Mouse (Mus musculus) A20 (cell line): ENCODE measurements at regions not wholly inside any gene's neighbourhood (a gene's known extent, or its start where the extent isn't known, plus 50 kb on each side); places are given as distances from the start of the nearest gene placed in this dataset.

Source experiments
- DNase-seq: peaks from one replicate; pipeline ENCODE4 v3.0.0-alpha.2; 2011; ENCODE audit warnings: low read depth, low spot score

- DNase-seq: no peak
Measured at GRCm38 (mm10) chr1:83509356-83509755, 101.4 kb upstream of the Sphkap start.

- DNase-seq: no peak
Measured at GRCm38 (mm10) chr1:83505386-83505785, 97.4 kb upstream of the Sphkap start.

GRCm38 (mm10) chr1:83496888-83497287, 88.9 kb upstream of the Sphkap start:
- no peak for DNase-seq

- no peak for DNase-seq
Measured at GRCm38 (mm10) chr1:83496380-83496779, 88.4 kb upstream of the Sphkap start.

GRCm38 (mm10) chr1:83495022-83495421, 87.0 kb upstream of the Sphkap start:
- no peak for DNase-seq

- no peak for DNase-seq
Measured at GRCm38 (mm10) chr1:83479111-83479510, 71.1 kb upstream of the Sphkap start.
